Mouse (Mus musculus): ENCODE results near the gene Vmn1r22. TPM values are rescaled to one million over a fixed set of nuclear protein-coding genes. Genes with fewer than 3 reads are reported as not detected.
"Not testable (repeated sequence)": the region's sequence is repeated elsewhere in the genome, so short reads cannot be mapped to it uniquely, and the experiment has no call there.

Vmn1r22 gene
- total RNA-seq (2014; rRNA removed): not detected in 2 replicates
- polyA plus RNA-seq (2015; fragmentation: Nextera tagmentation; extraction: Ambion mirVana): not detected in 2 replicates

DNA sequence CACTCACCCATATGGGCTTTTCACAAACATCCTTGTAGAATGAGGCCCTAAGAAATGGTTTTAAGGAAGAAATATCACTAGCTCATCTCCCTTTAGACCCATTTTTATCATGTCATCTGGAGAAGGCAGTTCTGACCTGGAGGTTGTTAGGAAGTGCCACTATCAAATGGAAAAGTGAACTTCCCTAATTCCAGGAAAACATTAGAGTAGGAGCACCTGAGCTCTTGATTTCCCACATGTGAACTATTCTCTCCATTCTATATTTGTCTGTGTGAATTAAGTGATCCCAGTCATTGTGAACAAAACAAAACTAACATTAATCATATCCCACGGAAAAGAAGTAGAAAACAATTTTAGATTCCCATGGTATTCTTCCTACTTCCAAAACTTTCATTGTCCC lies at the start of gene Vmn1r22:
Gene Vmn1r22, minus strand, starts transcription at position 101 of the 400 bp plus-strand sequence.
- H3K27ac ChIP-seq: no peak within 1 kb of the TSS
- H3K4me1 ChIP-seq (ENCODE audit: insufficient read depth, low read length): no peaks in the 10 kb centered on the region
- no peaks in the 10 kb centered on the region for H3K27me3 ChIP-seq (ENCODE audit: insufficient read depth, low read length)
- no peaks in the 10 kb centered on the region for H3K9me3 ChIP-seq (ENCODE audit: low read length)
- H3K9ac ChIP-seq (replicated peaks; ENCODE audit: low read length): no peak within 1 kb of the TSS
- no peaks in the 10 kb centered on the region for H3K36me3 ChIP-seq (ENCODE audit: insufficient read depth, low read length)
- no peak within 1 kb of the TSS for H3K4me2 ChIP-seq (ENCODE audit: low read depth, low read length)
- ATAC-seq: no peak
- 88% methylated on average over 1 of the region's 1 CpGs for WGBS
- no peak for DNase-seq (ENCODE audit: low spot score)
- TF ChIP-seq CTCF (IDR thresholded peaks at IDR 0.05; ENCODE audit: low read depth): no peak
- H3K4me3 ChIP-seq (ENCODE audit: low read length): no peak within 1 kb of the TSS

- Histone ChIP-seq H3K4me3 (ENCODE audit: low read length) (no peak within 1 kb of the TSS), H3K9me3 (ENCODE audit: low read length) (no peaks in the 10 kb centered on the region), H3K27me3 (ENCODE audit: insufficient read depth, low read length) (no peaks in the 10 kb centered on the region), H3K4me2 (ENCODE audit: low read depth, low read length) (no peak within 1 kb of the TSS), H3K4me1 (ENCODE audit: insufficient read depth, low read length) (no peaks in the 10 kb centered on the region), H3K27ac (no peak within 1 kb of the TSS), H3K36me3 (ENCODE audit: insufficient read depth, low read length) (no peaks in the 10 kb centered on the region), H3K9ac (replicated peaks; ENCODE audit: low read length) (no peak within 1 kb of the TSS)
- no peak for DNase-seq (ENCODE audit: low spot score)
- ATAC-seq: no peak
- WGBS: 90% methylated on average over 1 of the region's 1 CpGs
- no peak for TF ChIP-seq CTCF (IDR thresholded peaks at IDR 0.05; ENCODE audit: low read depth)
Observed at GRCm38 (mm10) chr6:57926738-57927137, 18.9 kb upstream of the Vmn1r22 start, which contains the start of gene Vmn1r23. Gene Vmn1r23, minus strand, starts transcription at chr6:57926838.

DNA sequence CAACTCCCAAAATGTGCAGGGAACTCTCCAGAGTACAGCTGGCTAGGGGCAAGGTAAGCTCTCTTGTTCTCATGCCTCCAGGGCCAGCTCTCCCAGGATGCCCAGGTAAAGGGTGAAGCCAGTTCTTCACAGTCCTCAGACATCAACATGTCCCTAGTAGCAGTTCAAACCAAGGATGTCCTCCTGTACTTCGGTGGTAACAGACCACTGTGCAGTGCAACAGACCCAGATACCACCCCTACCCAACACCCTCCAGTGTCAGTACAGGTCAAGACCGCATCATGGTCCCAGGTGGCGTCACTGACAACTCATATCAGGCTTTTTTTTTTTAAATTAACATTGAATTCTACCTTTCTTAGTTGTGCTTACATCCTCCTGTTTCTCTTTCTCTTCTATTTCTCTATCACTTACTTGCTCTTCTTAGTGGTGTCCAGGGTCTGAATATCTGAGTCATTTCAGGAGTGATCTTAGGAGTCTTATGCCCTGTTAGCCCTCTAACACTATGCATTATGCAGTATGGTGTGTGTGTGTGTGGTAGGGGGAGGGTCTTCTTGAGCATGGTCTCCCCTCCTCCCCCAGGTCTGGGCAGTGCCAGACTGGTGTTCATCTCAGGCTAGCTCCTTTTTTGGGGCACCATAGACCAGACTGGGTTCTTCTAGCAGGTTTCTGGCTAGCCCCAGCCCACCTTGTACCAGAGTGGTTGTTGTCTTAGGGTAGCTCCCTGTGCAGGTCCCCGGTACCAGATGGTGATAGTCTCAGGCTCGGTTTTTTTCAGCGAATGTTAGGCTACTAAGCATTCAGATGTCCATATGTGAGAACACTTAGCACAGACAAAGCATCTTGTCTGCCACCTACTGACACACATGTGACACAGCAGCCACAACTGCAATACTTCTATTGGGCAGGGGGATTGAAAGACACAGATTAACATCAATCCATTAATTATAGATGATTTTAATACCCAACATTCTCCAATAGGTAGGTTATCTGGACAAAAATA lies 48.5 kb downstream of the Vmn1r22 start:
- H3K9ac ChIP-seq (replicated peaks; ENCODE audit: low read length): no peak overlapping the region
- peak; percentile 78 for DNase-seq (ENCODE audit: low spot score)
- peak; percentile 82 for TF ChIP-seq CTCF (IDR thresholded peaks at IDR 0.05; ENCODE audit: low read depth)
- no peak overlapping the region for H3K4me3 ChIP-seq (ENCODE audit: low read length)
- H3K36me3 ChIP-seq (ENCODE audit: insufficient read depth, low read length): no peaks in the 10 kb centered on the region
- H3K9me3 ChIP-seq (ENCODE audit: low read length): no peaks in the 10 kb centered on the region
- H3K27me3 ChIP-seq (ENCODE audit: insufficient read depth, low read length): no peaks in the 10 kb centered on the region
- WGBS: 47% methylated on average over 6 of the region's 6 CpGs
- no peaks in the 10 kb centered on the region for H3K4me1 ChIP-seq (ENCODE audit: insufficient read depth, low read length)
- no peak overlapping the region for H3K4me2 ChIP-seq (ENCODE audit: low read depth, low read length)
- ATAC-seq: peak; percentile 93
- no peak overlapping the region for H3K27ac ChIP-seq

DNA sequence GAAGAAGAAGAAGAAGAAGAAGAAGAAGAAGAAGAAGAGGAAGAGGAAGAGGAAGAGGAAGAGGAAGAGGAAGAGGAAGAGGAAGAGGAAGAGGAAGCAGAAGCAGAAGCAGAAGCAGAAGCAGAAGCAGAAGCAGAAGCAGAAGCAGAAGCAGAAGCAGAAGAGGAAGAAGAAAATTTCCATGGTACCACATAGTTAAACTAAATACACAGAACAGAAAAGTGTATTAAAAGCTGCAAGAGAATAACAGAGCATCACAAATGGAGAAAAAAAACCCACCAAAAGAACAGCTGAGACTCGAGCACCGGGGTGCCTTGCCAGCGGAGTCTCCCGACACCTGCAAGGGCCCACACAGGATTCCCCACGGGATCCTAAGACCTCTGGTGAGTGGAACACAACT lies 56.7 kb downstream of the Vmn1r22 start:
- H3K4me2 ChIP-seq (ENCODE audit: low read depth, low read length); DNase-seq (ENCODE audit: low spot score); H3K27me3 ChIP-seq (ENCODE audit: insufficient read depth, low read length); H3K36me3 ChIP-seq (ENCODE audit: insufficient read depth, low read length); ATAC-seq; H3K9me3 ChIP-seq (ENCODE audit: low read length); H3K4me1 ChIP-seq (ENCODE audit: insufficient read depth, low read length); H3K9ac ChIP-seq (replicated peaks; ENCODE audit: low read length); H3K27ac ChIP-seq; H3K4me3 ChIP-seq (ENCODE audit: low read length): not testable (repeated sequence)
- 96% methylated on average over 5 of the region's 5 CpGs for WGBS

GRCm38 (mm10) chr6:57850286-57850685 lies 57.5 kb downstream of the Vmn1r22 start, which contains the start of gene Vmn1r21:
Gene Vmn1r21, minus strand, starts transcription at chr6:57850343.
- Histone ChIP-seq H3K4me2 (ENCODE audit: low read depth, low read length) (no peak within 1 kb of the TSS), H3K27me3 (ENCODE audit: insufficient read depth, low read length) (no peaks in the 10 kb centered on the region), H3K4me3 (ENCODE audit: low read length) (no peak within 1 kb of the TSS), H3K36me3 (ENCODE audit: insufficient read depth, low read length) (no peaks in the 10 kb centered on the region), H3K9ac (replicated peaks; ENCODE audit: low read length) (no peak within 1 kb of the TSS), H3K27ac (no peak within 1 kb of the TSS), H3K4me1 (ENCODE audit: insufficient read depth, low read length) (no peaks in the 10 kb centered on the region), H3K9me3 (ENCODE audit: low read length) (no peaks in the 10 kb centered on the region)
- DNase-seq (ENCODE audit: low spot score) (no peak), ATAC-seq (no peak)
- 69% methylated on average over 1 of the region's 1 CpGs for WGBS
- no peak for TF ChIP-seq CTCF (IDR thresholded peaks at IDR 0.05; ENCODE audit: low read depth)

Other genes with a start within 250 kb of the Vmn1r22 start
- gene Pyurf, start 215.9 kb downstream of the Vmn1r22 start, total RNA-seq (2014; rRNA removed): 14.7 and 16.8 TPM in 2 replicates
- gene Pyurf, start 215.9 kb downstream of the Vmn1r22 start, polyA plus RNA-seq (2015; fragmentation: Nextera tagmentation; extraction: Ambion mirVana): 15.0 and 16.1 TPM in 2 replicates
- 82.3 and 88.6 TPM in 2 replicates for gene Lancl2, start 205.5 kb downstream of the Vmn1r22 start, total RNA-seq (2014; rRNA removed)
- gene Lancl2, start 205.5 kb downstream of the Vmn1r22 start, polyA plus RNA-seq (2015; fragmentation: Nextera tagmentation; extraction: Ambion mirVana): 70.5 and 76.8 TPM in 2 replicates
- gene Vopp1, start 82.9 kb downstream of the Vmn1r22 start, total RNA-seq (2014; rRNA removed): 285 and 293 TPM in 2 replicates
- 137 and 151 TPM in 2 replicates for gene Vopp1, start 82.9 kb downstream of the Vmn1r22 start, polyA plus RNA-seq (2015; fragmentation: Nextera tagmentation; extraction: Ambion mirVana)
- gene Vmn1r21, start 57.7 kb downstream of the Vmn1r22 start, total RNA-seq (2014; rRNA removed): not detected in 2 replicates
- gene Vmn1r21, start 57.7 kb downstream of the Vmn1r22 start, polyA plus RNA-seq (2015; fragmentation: Nextera tagmentation; extraction: Ambion mirVana): 0.09 TPM in 1 of 2 replicates, not detected in the other
- gene Vmn1r23, start 18.8 kb upstream of the Vmn1r22 start, total RNA-seq (2014; rRNA removed): not detected in 2 replicates
- gene Vmn1r23, start 18.8 kb upstream of the Vmn1r22 start, polyA plus RNA-seq (2015; fragmentation: Nextera tagmentation; extraction: Ambion mirVana): not detected in 2 replicates
- not detected in 2 replicates for gene Vmn1r24, start 53.5 kb upstream of the Vmn1r22 start, total RNA-seq (2014; rRNA removed)
- not detected in 2 replicates for gene Vmn1r24, start 53.5 kb upstream of the Vmn1r22 start, polyA plus RNA-seq (2015; fragmentation: Nextera tagmentation; extraction: Ambion mirVana)
- gene Vmn1r25, start 72.8 kb upstream of the Vmn1r22 start, total RNA-seq (2014; rRNA removed): not detected in 2 replicates
- not detected in 2 replicates for gene Vmn1r25, start 72.8 kb upstream of the Vmn1r22 start, polyA plus RNA-seq (2015; fragmentation: Nextera tagmentation; extraction: Ambion mirVana)
- not detected in 2 replicates for gene Vmn1r26, start 107.1 kb upstream of the Vmn1r22 start, total RNA-seq (2014; rRNA removed)
- not detected in 2 replicates for gene Vmn1r26, start 107.1 kb upstream of the Vmn1r22 start, polyA plus RNA-seq (2015; fragmentation: Nextera tagmentation; extraction: Ambion mirVana)

Data from hindbrain, postnatal 0 days (tissue).